Mouse (Mus musculus): ENCODE data around the gene Manf. TPM values are rescaled to one million over a fixed set of nuclear protein-coding genes. Genes with fewer than 3 reads are reported as not detected.
A peak's percentile ranks its signal among the peaks of the same experiment; 100 is the strongest.

Manf gene
- 10 to 100 TPM; 42.1 to 58.2 TPM for total RNA-seq (2021)
- long read RNA-seq, experiment 1, transcript Manf-202 (4 exons, 2,247 nt), result major isoform, 17 of 18 reads
- long read RNA-seq, experiment 1, partial matches to known transcripts, result 0 of 18 reads
- long read RNA-seq, experiment 1, other reads (novel, unspliced or antisense), result 1 of 18 reads
- long read RNA-seq, experiment 2, transcript Manf-202 (4 exons, 2,247 nt), result major isoform, 28 of 37 reads
- long read RNA-seq, experiment 2, partial matches to known transcripts, result 0 of 37 reads
- long read RNA-seq, experiment 2, other reads (novel, unspliced or antisense), result 8 of 37 reads

GRCm38 (mm10) chr9:106891829-106892551, at the start of gene Manf:
Manf (minus strand) TSS chr9:106891979.
- intact Hi-C loops (cut with DNase I), result loop anchor here (2.0 to 5.0 kb wide), 2 partner anchors 399 to 445 kb away; partner anchors contain the start of gene Hemk1
- peak; percentile 99 for DNase-seq
- TF ChIP-seq CTCF (IDR thresholded peaks at IDR 0.05), result peak; percentile 20; the same call in 1 of the 2 replicates
- Histone ChIP-seq H3K4me3 (peak within 1 kb of the TSS; percentile 94), H3K27ac (peak within 1 kb of the TSS; percentile 99)

- no peak for DNase-seq
- Histone ChIP-seq H3K4me3 (no peak overlapping the region), H3K27ac (no peak overlapping the region)
- intact Hi-C loops (cut with DNase I), result no loop called here
- no peak for TF ChIP-seq CTCF (IDR thresholded peaks at IDR 0.05)
Observed at GRCm38 (mm10) chr9:106934998-106935397, 43.2 kb upstream of the Manf start.

GRCm38 (mm10) chr9:106914878-106915277, 23.1 kb upstream of the Manf start:
- no peak overlapping the region for H3K4me3 ChIP-seq
- no peak overlapping the region for H3K27ac ChIP-seq
- TF ChIP-seq CTCF (IDR thresholded peaks at IDR 0.05), result no peak
- no peak for DNase-seq
- intact Hi-C loops (cut with DNase I), result no loop called here

- intact Hi-C loops (cut with DNase I), result no loop called here
- TF ChIP-seq CTCF (IDR thresholded peaks at IDR 0.05), result peak; percentile 26; the same call in 1 of the 2 replicates
- DNase-seq, result no peak
- Histone ChIP-seq H3K4me3 (no peak overlapping the region), H3K27ac (no peak overlapping the region)
Observed at GRCm38 (mm10) chr9:106913759-106914158, 22.0 kb upstream of the Manf start.

GRCm38 (mm10) chr9:106911624-106912023, 19.8 kb upstream of the Manf start:
- Histone ChIP-seq H3K4me3 (no peak overlapping the region), H3K27ac (no peak overlapping the region)
- no peak for DNase-seq
- no peak for TF ChIP-seq CTCF (IDR thresholded peaks at IDR 0.05)
- intact Hi-C loops (cut with DNase I), result no loop called here

GRCm38 (mm10) chr9:106908715-106909114, 16.9 kb upstream of the Manf start:
- intact Hi-C loops (cut with DNase I), result loop anchor here (10.0 kb wide), 1 partner anchor 256 kb away; no protein-coding TSS in a partner anchor
- Histone ChIP-seq H3K4me3 (no peak overlapping the region), H3K27ac (no peak overlapping the region)
- DNase-seq, result no peak
- no peak for TF ChIP-seq CTCF (IDR thresholded peaks at IDR 0.05)

GRCm38 (mm10) chr9:106908174-106908573, 16.4 kb upstream of the Manf start:
- H3K27ac ChIP-seq, result no peak overlapping the region
- H3K4me3 ChIP-seq, result no peak overlapping the region
- DNase-seq, result no peak
- no peak for TF ChIP-seq CTCF (IDR thresholded peaks at IDR 0.05)
- intact Hi-C loops (cut with DNase I), result loop anchor here (10.0 kb wide), 1 partner anchor 257 kb away; no protein-coding TSS in a partner anchor

- intact Hi-C loops (cut with DNase I), result loop anchor here (10.0 kb wide), 1 partner anchor 258 kb away; no protein-coding TSS in a partner anchor
- no peak for TF ChIP-seq CTCF (IDR thresholded peaks at IDR 0.05)
- H3K27ac ChIP-seq, result no peak overlapping the region
- DNase-seq, result no peak
- H3K4me3 ChIP-seq, result no peak overlapping the region
Observed at GRCm38 (mm10) chr9:106906597-106906996, 14.8 kb upstream of the Manf start.

- DNase-seq, result no peak
- intact Hi-C loops (cut with DNase I), result loop anchor here (2.0 to 10.0 kb wide), 2 partner anchors 261 to 387 kb away; no protein-coding TSS in a partner anchor
Observed at GRCm38 (mm10) chr9:106903791-106904134, 12.0 kb upstream of the Manf start.

GRCm38 (mm10) chr9:106903099-106903790, 11.5 kb upstream of the Manf start:
- Histone ChIP-seq H3K4me3 (no peak overlapping the region), H3K27ac (no peak overlapping the region)
- intact Hi-C loops (cut with DNase I), result loop anchor here (2.0 to 10.0 kb wide), 2 partner anchors 262 to 388 kb away; no protein-coding TSS in a partner anchor
- no peak for DNase-seq
- TF ChIP-seq CTCF (IDR thresholded peaks at IDR 0.05), result no peak

More at GRCm38 (mm10) chr9:106903791-106904134, 12.0 kb upstream of the Manf start:
- Histone ChIP-seq H3K27ac (no peak overlapping the region), H3K4me3 (no peak overlapping the region)
- peak; percentile 63 for TF ChIP-seq CTCF (IDR thresholded peaks at IDR 0.05)

GRCm38 (mm10) chr9:106901596-106901995, 9.8 kb upstream of the Manf start:
- no peak overlapping the region for H3K4me3 ChIP-seq
- H3K27ac ChIP-seq, result no peak overlapping the region
- TF ChIP-seq CTCF (IDR thresholded peaks at IDR 0.05), result no peak
- intact Hi-C loops (cut with DNase I), result loop anchor here (10.0 kb wide), 1 partner anchor 263 kb away; no protein-coding TSS in a partner anchor
- DNase-seq, result no peak

- no peak for DNase-seq
- intact Hi-C loops (cut with DNase I), result no loop called here
- TF ChIP-seq CTCF (IDR thresholded peaks at IDR 0.05), result no peak
- Histone ChIP-seq H3K27ac (no peak overlapping the region), H3K4me3 (no peak overlapping the region)
Observed at GRCm38 (mm10) chr9:106898901-106899300, 7.1 kb upstream of the Manf start.
